Mouse (Mus musculus): ENCODE measurements around the gene Frmd4a.

DNA sequence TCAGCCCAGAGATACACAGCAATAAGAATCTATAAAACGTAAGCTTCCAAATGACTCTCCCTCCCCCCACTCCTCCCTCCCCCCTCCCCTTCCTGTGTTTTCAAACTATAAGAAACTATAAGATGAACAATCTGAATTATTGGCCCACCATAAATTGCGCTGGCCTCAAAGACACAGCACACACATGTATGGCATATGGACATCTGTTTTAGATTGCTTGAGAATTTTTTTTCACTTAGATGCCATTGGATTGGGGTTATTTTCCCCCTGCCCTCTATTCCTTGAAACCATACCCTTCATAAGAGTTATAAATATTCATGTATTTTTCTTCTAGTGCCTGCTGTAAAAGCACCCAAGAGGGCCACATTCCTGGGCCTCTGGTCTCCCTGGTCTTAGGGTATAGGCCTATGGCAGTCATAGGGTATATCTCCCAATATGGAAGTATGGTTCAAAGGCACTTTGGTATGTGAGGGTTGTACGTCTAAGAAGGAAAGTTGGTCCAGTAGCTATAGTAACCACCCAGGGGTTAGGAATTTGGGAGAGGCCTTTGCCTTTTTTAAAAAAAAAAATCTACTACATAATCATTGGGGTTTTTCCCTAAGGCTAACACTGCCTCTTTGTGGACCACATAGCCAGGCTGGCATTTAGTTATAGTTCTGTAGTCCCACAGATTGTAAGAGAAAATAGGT is 322.2 kb downstream of the Frmd4a start:
- TF ChIP-seq CTCF (IDR thresholded peaks at IDR 0.05; ENCODE audit: control insufficient read depth, insufficient read depth, low read length) = no peak
- no peak for TF ChIP-seq POLR2A (IDR thresholded peaks at IDR 0.05; ENCODE audit: borderline replicate concordance, control insufficient read depth, low read depth, low read length)

All from bone marrow, adult 2 months (tissue).